Mouse (Mus musculus) intestine, embryonic 14.5 days (tissue): ENCODE results near the gene Smarcc2. TPM values are rescaled to one million over a fixed set of nuclear protein-coding genes. Genes with fewer than 3 reads are reported as not detected.

Experiments
- ATAC-seq: fragments of 200-750 bp; cut with Nextera tagmentation; replicated peaks from 2 replicates; pipeline ENCODE4 v1.8.0; 2017; ENCODE audit warnings: low read depth, moderate number of reproducible peaks, moderate TSS enrichment, moderate library complexity; ENCODE audit not compliant: low FRiP score, low TSS enrichment
- DNase-seq: peaks from one replicate; pipeline ENCODE4 v3.0.0-alpha.2; 2018; ENCODE audit warnings: low spot score
- H3K27ac ChIP-seq: fragments of 300-500 bp; sonication (generic); 2 replicates; pipeline ENCODE4 v1.5.1; 2014; ENCODE audit warnings: low read depth, mild to moderate bottlenecking, control low read depth
- H3K27me3 ChIP-seq: fragments of 300-500 bp; sonication (generic); replicated peaks from 2 replicates; pipeline ENCODE4 v1.6.1; 2014; ENCODE audit warnings: low read length, control low read depth; ENCODE audit not compliant: control insufficient read depth, insufficient read depth
- H3K36me3 ChIP-seq: fragments of 300-500 bp; sonication (generic); 2 replicates; pipeline ENCODE4 v1.6.1; 2014; ENCODE audit warnings: low read length, control low read depth; ENCODE audit not compliant: control insufficient read depth, insufficient read depth
- H3K4me1 ChIP-seq: fragments of 300-500 bp; sonication (generic); replicated peaks from 2 replicates; pipeline ENCODE4 v1.6.1; 2014; ENCODE audit warnings: low read length, control low read depth, mixed read lengths; ENCODE audit not compliant: control insufficient read depth, insufficient read depth
- H3K4me2 ChIP-seq: fragments of 300-500 bp; sonication (generic); 2 replicates; pipeline ENCODE4 v1.6.1; 2014; ENCODE audit warnings: low read length
- H3K4me3 ChIP-seq: fragments of 300-500 bp; sonication (generic); 2 replicates; pipeline ENCODE4 v1.5.1; 2014; ENCODE audit warnings: low read depth, low read length, control low read depth, mixed read lengths
- H3K9ac ChIP-seq: fragments of 300-500 bp; sonication (generic); 2 replicates; pipeline ENCODE4 v1.6.1; 2014; ENCODE audit warnings: mild to moderate bottlenecking, low read length
- H3K9me3 ChIP-seq: fragments of 300-500 bp; sonication (generic); 2 replicates; pipeline ENCODE4 v1.6.1; 2016; ENCODE audit warnings: low read length, control low read depth; ENCODE audit not compliant: control insufficient read depth
- WGBS: fragments of 180-500 bp; shearing (Covaris S2); extraction: QIAGEN DNeasy Blood & Tissue Kit; methylation state at CpG from one replicate; pipeline ENCODE4 v1.1.7; 2014; 5-methylcytosine and 5-hydroxymethylcytosine counted together
- polyA plus RNA-seq: library from polyadenylated mRNA; unstranded; fragments of >200 nt; fragmentation: Nextera tagmentation; extraction: Ambion mirVana; gene quantifications from 2 replicates; pipeline ENCODE4 v1.2.1, GENCODE M21; 2014

The Smarcc2 gene
- polyA plus RNA-seq, 1 experiment from 2014 or later, result 71.9 TPM

DNA sequence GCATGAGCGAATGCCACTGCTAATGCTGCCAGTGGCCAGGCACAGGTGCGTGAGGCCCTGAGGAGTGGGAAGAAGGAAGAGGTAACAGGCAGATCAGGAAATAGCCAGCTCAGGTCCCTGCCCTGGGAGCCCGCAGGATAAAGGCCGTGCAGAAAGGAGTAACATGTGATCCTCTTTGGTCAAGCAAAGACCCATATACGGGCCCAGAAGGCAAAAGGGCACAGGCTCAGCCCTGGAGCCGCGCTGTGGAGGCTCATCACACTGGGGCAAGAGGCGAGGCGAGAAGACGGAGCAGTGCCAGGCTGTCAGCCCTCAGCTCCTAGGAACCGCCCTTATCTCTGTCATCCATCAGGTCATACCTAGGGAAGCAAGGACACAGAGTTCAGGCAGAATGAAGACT lies 51.3 kb downstream of the Smarcc2 start:
- ATAC-seq (no peak), DNase-seq (no peak)
- Histone ChIP-seq H3K27ac (no peak overlapping the region), H3K9ac (no peak overlapping the region), H3K4me2 (no peak overlapping the region), H3K4me3 (no peak overlapping the region), H3K4me1 (no peaks in the 10 kb centered on the region), H3K9me3 (no peaks in the 10 kb centered on the region), H3K27me3 (no peaks in the 10 kb centered on the region), H3K36me3 (peaks cover 42% of the 10 kb centered on the region)
- WGBS, result 89% methylated on average over 11 of the region's 11 CpGs

- ATAC-seq (no peak), DNase-seq (no peak)
- 89% methylated on average over 9 of the region's 9 CpGs for WGBS
- H3K9ac ChIP-seq, result no peak overlapping the region
- no peak overlapping the region for H3K4me3 ChIP-seq
- no peaks in the 10 kb centered on the region for H3K9me3 ChIP-seq
- H3K36me3 ChIP-seq, result peaks cover 51% of the 10 kb centered on the region
- H3K27me3 ChIP-seq, result no peaks in the 10 kb centered on the region
- no peaks in the 10 kb centered on the region for H3K4me1 ChIP-seq
- H3K4me2 ChIP-seq, result no peak overlapping the region
- H3K27ac ChIP-seq, result no peak overlapping the region
Measured at GRCm38 (mm10) chr10:128511189-128511588, 52.1 kb downstream of the Smarcc2 start.

- Histone ChIP-seq H3K9me3 (no peaks in the 10 kb centered on the region), H3K27ac (no peak overlapping the region), H3K27me3 (no peaks in the 10 kb centered on the region), H3K4me1 (no peaks in the 10 kb centered on the region), H3K9ac (no peak overlapping the region), H3K36me3 (peaks cover 53% of the 10 kb centered on the region), H3K4me2 (no peak overlapping the region), H3K4me3 (no peak overlapping the region)
- ATAC-seq (no peak), DNase-seq (no peak)
- WGBS, result 80% methylated on average over 12 of the region's 12 CpGs
Measured at GRCm38 (mm10) chr10:128511761-128512160, 52.7 kb downstream of the Smarcc2 start.

DNA sequence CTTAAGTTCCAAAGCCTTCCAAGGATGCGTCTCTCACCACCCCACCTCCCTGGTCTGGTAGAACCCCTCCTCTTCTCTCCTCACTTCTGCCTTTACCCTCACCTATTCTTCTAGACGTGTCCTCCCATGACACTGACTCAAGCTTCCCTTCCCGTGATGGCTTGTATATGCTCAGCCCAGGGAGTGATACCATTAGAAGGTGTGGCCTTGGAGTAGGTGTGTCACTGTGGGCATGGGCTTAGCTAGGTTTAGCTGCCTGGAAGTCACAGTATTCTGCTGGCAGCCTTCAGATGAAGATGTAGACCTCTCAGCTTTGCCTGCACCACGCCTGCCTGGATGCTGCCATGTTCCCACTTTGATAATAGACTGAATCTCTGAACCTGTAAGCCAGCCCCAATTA lies 56.0 kb downstream of the Smarcc2 start:
- Histone ChIP-seq H3K4me2 (no peak overlapping the region), H3K27ac (no peak overlapping the region), H3K9ac (no peak overlapping the region), H3K9me3 (no peaks in the 10 kb centered on the region), H3K4me3 (no peak overlapping the region), H3K4me1 (no peaks in the 10 kb centered on the region), H3K27me3 (0 out of 2 replicates have a peak, but pooled peaks cover 6% of the 10 kb centered on the region), H3K36me3 (peaks cover 53% of the 10 kb centered on the region)
- ATAC-seq (no peak), DNase-seq (no peak)
- 87% methylated on average over 4 of the region's 4 CpGs for WGBS

DNA sequence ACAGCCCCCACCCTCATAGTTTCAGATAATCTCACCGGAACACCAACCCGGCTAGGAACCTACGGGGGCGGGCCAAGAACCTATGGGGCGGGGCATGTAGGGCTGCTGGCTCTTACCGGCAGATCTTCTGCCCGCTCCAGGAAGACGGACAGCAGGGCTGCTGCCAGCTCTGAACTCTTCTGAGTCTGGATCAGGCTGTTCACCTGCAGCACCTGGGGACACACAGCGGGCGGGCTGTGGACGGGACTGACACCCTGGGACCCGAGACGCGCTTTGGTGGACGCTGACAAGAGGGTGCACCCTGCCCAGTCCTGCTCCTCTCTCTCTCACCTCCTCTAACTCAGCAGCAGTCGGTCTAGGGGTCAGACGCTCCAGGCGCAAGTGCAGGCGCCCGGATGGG lies 57.0 kb downstream of the Smarcc2 start:
- no peaks in the 10 kb centered on the region for H3K9me3 ChIP-seq
- H3K9ac ChIP-seq, result no peak overlapping the region
- DNase-seq, result no peak
- no peak overlapping the region for H3K27ac ChIP-seq
- H3K27me3 ChIP-seq, result 0 out of 2 replicates have a peak, but pooled peaks cover 6% of the 10 kb centered on the region
- no peak overlapping the region for H3K4me3 ChIP-seq
- peak overlapping the region; percentile 28; the same call in 1 of the 2 replicates for H3K4me2 ChIP-seq
- H3K36me3 ChIP-seq, result peaks cover 59% of the 10 kb centered on the region
- peak; percentile 52; the same call in 1 of the 2 replicates for ATAC-seq
- no peaks in the 10 kb centered on the region for H3K4me1 ChIP-seq
- WGBS, result 32% methylated on average over 20 of the region's 20 CpGs

- no peak overlapping the region for H3K4me3 ChIP-seq
- 0 out of 2 replicates have a peak, but pooled peaks cover 6% of the 10 kb centered on the region for H3K27me3 ChIP-seq
- no peak overlapping the region for H3K27ac ChIP-seq
- H3K9ac ChIP-seq, result no peak overlapping the region
- ATAC-seq (no peak), DNase-seq (no peak)
- no peak overlapping the region for H3K4me2 ChIP-seq
- peaks cover 58% of the 10 kb centered on the region for H3K36me3 ChIP-seq
- H3K9me3 ChIP-seq, result no peaks in the 10 kb centered on the region
- H3K4me1 ChIP-seq, result no peaks in the 10 kb centered on the region
- 40% methylated on average over 6 of the region's 6 CpGs for WGBS
Measured at GRCm38 (mm10) chr10:128516677-128517076, 57.6 kb downstream of the Smarcc2 start.

- 68% methylated on average over 7 of the region's 7 CpGs for WGBS
Measured at GRCm38 (mm10) chr10:128518833-128519232, 59.8 kb downstream of the Smarcc2 start.

DNA sequence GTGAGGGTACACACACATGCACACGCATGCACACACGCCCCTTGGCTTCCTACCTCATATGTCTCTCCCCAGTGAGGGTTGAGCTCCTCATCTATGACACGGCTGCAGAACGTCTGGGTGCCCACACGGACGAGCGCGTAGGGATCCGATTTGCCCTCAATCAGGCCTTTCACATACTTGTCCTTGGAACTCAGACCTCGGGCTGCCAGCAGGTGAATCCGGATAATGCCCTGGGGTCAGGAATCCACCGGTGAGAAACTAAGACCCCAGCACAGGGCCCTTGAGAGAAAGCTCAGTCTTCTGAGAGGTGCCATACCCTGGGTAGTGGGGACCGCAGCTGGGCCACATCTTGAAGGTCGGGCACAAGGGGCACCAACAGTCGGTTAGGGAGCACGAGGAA lies 61.5 kb downstream of the Smarcc2 start:
- H3K27ac ChIP-seq, result no peak overlapping the region
- H3K4me3 ChIP-seq, result no peak overlapping the region
- peaks cover 37% of the 10 kb centered on the region for H3K36me3 ChIP-seq
- peaks cover 5% of the 10 kb centered on the region for H3K4me1 ChIP-seq
- ATAC-seq (no peak), DNase-seq (no peak)
- H3K9ac ChIP-seq, result no peak overlapping the region
- H3K27me3 ChIP-seq, result 0 out of 2 replicates have a peak, but pooled peaks cover 6% of the 10 kb centered on the region
- no peak overlapping the region for H3K4me2 ChIP-seq
- no peaks in the 10 kb centered on the region for H3K9me3 ChIP-seq
- WGBS, result 91% methylated on average over 16 of the region's 16 CpGs

More at GRCm38 (mm10) chr10:128518833-128519232, 59.8 kb downstream of the Smarcc2 start:
- no peak overlapping the region for H3K4me2 ChIP-seq
- H3K36me3 ChIP-seq, result peaks cover 52% of the 10 kb centered on the region
- no peaks in the 10 kb centered on the region for H3K9me3 ChIP-seq
- H3K9ac ChIP-seq, result no peak overlapping the region
- DNase-seq (no peak), ATAC-seq (no peak)
- no peaks in the 10 kb centered on the region for H3K4me1 ChIP-seq
- 0 out of 2 replicates have a peak, but pooled peaks cover 6% of the 10 kb centered on the region for H3K27me3 ChIP-seq
- H3K27ac ChIP-seq, result no peak overlapping the region
- no peak overlapping the region for H3K4me3 ChIP-seq

- ATAC-seq (no peak), DNase-seq (no peak)
- Histone ChIP-seq H3K9ac (no peak overlapping the region), H3K36me3 (peaks cover 28% of the 10 kb centered on the region), H3K27ac (no peak overlapping the region), H3K4me1 (peaks cover 9% of the 10 kb centered on the region), H3K4me2 (no peak overlapping the region), H3K4me3 (no peak overlapping the region), H3K27me3 (0 out of 2 replicates have a peak, but pooled peaks cover 3% of the 10 kb centered on the region), H3K9me3 (no peaks in the 10 kb centered on the region)
- 83% methylated on average over 6 of the region's 6 CpGs for WGBS
Measured at GRCm38 (mm10) chr10:128522351-128522750, 63.3 kb downstream of the Smarcc2 start.
